Mouse (Mus musculus) 3134 (cell line): Measurements from ENCODE around the gene Iqschfp.

Experiments
- DNase-seq: peaks from one replicate; pipeline ENCODE4 v3.0.0-alpha.2; 2011; ENCODE audit warnings: low spot score; ENCODE audit not compliant: insufficient read length; ENCODE audit errors: extremely low read depth

Gene Iqschfp

GRCm38 (mm10) chr3:68514717-68515116 is 622.7 kb downstream of the Iqschfp start:
- no peak for DNase-seq

DNA sequence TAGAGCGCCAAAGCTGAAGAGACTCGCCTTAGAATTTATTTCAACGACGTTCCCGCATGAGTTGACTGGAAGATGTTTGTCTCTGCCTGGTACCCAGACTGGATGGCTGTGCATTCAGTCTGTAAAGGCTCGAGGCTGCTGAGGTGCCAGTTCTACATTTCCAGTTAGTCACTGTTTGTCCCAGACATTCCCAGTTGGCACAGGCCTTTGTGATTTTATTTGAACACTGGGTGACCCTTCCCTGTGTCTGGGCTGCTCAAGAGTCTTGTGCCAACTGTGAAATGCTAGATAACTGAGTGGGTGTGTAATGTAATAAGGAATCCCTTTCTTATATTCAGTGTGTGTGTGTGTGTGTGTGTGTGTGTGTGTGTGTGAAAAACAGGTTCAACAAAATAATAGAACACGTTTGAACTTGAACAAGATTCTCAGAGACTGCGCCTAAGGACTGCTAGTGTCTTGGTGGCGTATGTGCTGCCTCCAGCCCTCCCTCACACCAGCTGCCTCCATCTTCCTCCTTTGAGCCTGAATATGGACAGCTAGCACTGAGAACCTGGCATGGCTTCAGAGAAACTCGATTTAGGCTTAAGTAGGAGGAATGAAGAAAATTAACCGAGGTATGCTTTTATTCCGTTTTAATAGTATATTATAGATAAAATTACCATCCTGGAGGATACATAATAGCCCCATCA is 624.5 kb downstream of the Iqschfp start:
- DNase-seq = no peak

- DNase-seq = no peak
These were observed 625.2 kb downstream of the Iqschfp start for GRCm38 (mm10) chr3:68517236-68517635.

- DNase-seq = no peak
These were observed 626.0 kb downstream of the Iqschfp start for GRCm38 (mm10) chr3:68518041-68518440.

GRCm38 (mm10) chr3:68518586-68518985 is 626.6 kb downstream of the Iqschfp start:
- no peak for DNase-seq

DNA sequence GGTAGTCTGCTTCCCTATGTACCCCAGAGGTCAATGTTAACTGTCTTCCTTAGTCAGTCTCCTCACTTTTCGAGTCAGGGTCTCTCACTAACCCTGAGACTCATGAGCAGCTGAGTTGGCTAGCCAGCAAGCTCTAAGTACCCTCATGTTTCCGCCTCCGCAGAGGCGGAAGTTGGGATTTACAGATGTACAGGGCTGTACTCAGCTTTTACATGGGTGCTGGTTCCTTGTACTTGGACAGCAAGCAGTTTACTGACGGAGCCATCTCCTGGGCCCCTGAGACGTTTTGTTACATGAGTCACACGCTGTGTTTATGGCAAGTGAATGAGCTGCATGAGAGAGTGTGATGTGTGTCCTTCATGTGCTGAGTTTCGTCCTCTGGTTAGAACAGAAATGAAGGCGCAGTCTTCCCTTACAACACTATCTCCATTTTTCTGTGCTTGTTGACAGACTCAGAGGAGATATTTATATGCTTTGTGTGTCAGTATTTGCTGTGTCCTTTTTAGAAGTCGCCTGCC is 633.4 kb downstream of the Iqschfp start:
- no peak for DNase-seq

DNA sequence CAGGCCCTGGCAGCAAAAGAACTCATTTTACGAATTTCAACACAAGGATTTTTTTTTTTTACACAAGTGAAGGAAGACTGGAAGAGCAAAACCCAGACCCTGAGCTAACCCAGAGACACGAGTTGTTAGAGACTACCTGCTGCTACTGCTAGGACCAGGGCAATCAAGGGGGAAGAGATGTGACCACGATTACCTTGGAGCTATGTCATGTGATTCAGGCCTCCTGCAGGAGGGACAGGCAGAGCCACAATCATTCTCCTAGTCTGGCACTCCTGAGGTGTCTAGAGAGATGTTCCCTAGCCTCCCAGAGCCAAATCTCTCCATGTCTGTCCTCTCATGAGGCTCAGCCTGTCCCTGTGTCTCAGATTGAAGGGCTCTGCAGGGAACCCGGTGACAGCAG is 634.4 kb downstream of the Iqschfp start:
- DNase-seq = no peak

GRCm38 (mm10) chr3:68527182-68527581 is 635.1 kb downstream of the Iqschfp start:
- no peak for DNase-seq

- DNase-seq = no peak
These were observed 639.9 kb downstream of the Iqschfp start for GRCm38 (mm10) chr3:68531908-68532307.

GRCm38 (mm10) chr3:68534571-68535051 is 642.6 kb downstream of the Iqschfp start:
- DNase-seq = peak; percentile 19

DNA sequence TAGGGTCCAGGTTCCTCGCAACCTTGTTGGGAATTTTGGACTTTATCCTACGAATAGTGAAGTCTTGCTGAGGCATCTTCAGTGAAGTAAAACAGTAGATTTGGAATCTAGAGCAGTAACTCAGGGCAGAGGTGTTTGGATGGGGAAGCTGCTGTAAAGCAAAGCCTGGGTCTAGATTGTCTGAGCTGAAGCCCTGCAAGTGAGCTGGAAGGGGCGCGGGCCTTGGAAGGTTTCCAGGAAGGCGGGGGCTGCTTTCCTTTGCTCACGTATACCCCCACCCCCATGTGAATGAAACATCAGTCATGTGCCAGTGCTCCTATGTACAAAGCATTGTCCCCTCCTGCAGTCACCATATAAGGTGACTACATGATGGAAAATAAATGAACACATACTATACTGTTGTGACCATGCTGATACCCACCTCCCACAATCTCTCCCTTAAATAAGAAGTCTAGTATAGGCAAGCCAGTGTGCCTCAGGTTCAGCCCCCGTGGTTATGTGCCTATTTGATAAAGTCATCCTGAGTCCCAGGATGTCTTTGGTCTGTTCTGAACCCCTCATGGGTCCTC is 643.2 kb downstream of the Iqschfp start:
- no peak for DNase-seq

DNA sequence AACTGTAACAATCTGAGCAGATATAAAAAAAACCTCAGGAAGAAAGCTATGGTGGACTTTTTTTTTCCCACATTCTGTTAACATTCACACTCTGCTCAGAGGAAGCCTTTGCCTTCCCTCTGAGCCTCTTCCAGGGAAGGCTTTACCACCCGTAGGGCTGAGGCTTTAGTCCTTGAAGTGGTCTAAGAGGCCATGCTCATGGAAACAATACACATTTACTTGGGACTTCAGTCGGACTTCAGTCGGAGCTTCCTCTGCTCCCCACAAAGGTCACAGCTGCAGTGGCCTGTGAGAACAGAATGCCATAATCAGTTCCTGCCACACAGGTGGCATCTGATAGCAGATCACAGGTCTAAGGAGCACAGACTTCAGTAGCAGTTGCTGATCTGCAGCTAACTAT is 644.0 kb downstream of the Iqschfp start:
- no peak for DNase-seq

- DNase-seq = no peak
These were observed 649.7 kb downstream of the Iqschfp start for GRCm38 (mm10) chr3:68541688-68542087.

GRCm38 (mm10) chr3:68542944-68543501 is 651.0 kb downstream of the Iqschfp start:
- DNase-seq = peak; percentile 85

- no peak for DNase-seq
These were observed 652.8 kb downstream of the Iqschfp start for GRCm38 (mm10) chr3:68544811-68545210.

DNA sequence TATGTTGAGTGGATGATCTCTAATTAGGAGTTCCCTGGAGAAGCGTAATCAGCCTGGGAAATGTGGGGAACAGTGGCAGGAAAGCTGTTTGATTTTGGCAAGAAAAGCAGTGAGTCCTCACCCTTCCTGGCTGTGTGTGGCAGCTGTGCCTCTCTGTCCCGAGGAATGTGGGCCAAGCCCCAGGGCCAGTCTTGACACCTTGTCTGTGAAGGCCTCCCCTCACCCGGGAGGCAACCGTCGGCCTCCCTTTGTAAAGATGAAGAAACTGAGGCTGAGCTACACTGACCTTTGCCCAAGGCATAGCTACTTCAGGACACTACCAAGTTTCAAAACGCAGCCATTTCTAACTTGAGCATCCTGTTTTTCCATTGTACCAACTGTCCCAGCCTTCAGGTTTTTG is 653.9 kb downstream of the Iqschfp start:
- no peak for DNase-seq

GRCm38 (mm10) chr3:68555087-68555662 is 663.1 kb downstream of the Iqschfp start:
- no peak for DNase-seq

DNA sequence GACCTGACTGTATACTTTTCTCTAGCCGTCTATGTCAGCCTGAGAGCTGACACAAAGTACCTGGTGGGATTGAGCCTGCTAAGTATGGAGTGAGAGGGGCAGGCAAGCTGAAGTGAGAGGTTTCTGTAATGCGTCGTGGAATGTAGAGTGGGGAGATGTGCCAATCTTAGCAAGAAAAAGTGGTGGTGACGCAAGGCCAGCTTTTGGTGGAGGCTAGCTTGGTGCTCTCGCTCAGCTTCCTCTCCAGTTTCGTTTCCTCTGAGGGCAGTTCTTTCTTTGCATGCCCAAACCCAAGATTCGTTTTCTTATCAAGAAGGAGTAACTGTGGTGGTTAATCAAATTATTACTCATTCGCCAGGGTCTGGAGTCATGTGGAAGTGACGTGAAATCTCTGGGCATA is 664.9 kb downstream of the Iqschfp start:
- DNase-seq = no peak

DNA sequence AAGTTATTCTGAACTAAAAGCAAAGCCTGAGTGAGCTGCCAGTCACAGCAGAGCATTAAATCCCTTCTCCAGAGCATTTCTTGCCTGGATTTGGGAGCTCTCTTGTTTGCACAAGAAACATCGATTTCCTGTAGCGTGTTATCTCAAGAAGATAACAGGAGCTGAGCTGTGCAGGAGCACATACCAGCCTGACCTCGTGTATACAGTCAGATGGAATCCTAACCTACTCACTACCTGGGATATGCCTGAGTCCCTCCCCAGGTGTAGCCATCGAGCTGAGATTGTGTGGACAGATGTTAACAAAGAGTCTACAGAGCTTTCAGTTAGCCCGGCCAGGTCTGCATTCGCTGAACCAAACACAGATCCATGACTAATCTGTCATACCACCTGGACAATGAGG is 666.7 kb downstream of the Iqschfp start:
- DNase-seq = no peak

- DNase-seq = no peak
These were observed 668.0 kb downstream of the Iqschfp start for GRCm38 (mm10) chr3:68560057-68560456.

- no peak for DNase-seq
These were observed 670.8 kb downstream of the Iqschfp start for GRCm38 (mm10) chr3:68562838-68563237.

- DNase-seq = peak; percentile 31
These were observed 671.9 kb downstream of the Iqschfp start for GRCm38 (mm10) chr3:68563922-68564321.
